Mouse (Mus musculus) right cerebral cortex, postnatal 36 days (tissue): ENCODE results near the gene Kptn.

Source experiments
- DNase-seq, 2 experiments: peaks; one replicate each; pipeline ENCODE4 v3.0.0; 2022; ENCODE audit warnings: low spot score in 2 of 2, mixed read lengths in 1 of 2

Kptn gene

DNA sequence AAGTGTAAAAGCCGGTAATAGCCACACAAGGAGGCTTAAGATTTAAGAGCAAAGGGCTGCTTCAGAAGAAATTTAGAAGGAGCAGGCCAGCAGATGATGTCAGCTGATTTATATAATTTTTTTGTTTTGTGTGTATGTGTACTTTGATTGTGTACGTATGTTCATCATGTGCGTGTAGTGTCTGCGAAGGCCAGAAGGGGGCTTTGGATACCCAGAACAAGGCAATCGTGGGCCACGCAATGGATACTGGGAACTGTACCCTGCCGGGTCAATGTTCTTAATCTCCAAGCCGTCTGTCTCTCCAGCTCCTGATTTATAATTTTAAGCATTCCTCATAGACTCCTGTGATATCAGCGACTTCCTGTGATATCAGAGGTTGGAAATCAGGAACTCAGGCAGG is 41.6 kb downstream of the Kptn start:
- DNase-seq: no peak

DNA sequence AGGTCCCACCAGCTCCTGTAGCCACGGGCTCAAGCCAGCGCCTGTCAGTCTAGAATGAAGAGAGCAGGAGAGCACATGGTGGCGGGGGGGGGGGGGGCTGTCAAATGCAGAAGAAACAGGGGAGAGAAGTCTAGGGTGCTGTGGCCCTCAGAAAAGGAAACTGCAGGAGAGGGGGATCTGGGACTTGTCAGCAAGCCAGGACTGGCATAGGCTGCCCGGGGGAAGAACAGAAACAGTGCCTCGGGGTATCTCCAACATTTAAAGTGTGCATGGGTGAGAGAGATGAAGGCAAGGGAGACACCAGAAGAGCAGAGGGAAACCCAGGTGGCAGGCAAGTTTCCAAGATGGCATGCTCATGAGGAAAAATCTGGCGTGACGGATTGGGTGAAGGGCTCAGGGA is 42.3 kb downstream of the Kptn start:
- no peak for DNase-seq

DNA sequence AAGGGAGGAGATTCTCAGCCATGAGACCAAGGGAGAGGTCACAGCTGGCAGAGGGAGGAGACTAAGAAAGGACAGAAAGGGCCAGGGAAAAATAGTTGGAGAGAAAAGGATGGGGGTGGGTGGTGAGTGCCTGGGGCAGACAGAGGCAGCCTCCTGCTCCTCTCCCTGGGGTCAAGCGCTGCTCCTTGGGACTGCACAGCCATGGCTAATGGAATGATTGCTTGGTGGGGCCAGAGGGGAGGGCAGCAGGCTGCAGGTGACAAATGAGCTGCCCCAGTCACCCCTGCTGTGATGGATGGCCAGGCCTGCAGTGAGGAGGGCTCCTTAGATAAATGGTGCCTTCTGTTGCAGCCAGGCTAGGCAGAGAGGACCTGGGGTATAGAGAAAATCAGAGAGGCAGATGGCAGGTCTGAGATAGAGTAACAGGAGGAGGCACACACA is 52.5 kb downstream of the Kptn start:
- no peak for DNase-seq

DNA sequence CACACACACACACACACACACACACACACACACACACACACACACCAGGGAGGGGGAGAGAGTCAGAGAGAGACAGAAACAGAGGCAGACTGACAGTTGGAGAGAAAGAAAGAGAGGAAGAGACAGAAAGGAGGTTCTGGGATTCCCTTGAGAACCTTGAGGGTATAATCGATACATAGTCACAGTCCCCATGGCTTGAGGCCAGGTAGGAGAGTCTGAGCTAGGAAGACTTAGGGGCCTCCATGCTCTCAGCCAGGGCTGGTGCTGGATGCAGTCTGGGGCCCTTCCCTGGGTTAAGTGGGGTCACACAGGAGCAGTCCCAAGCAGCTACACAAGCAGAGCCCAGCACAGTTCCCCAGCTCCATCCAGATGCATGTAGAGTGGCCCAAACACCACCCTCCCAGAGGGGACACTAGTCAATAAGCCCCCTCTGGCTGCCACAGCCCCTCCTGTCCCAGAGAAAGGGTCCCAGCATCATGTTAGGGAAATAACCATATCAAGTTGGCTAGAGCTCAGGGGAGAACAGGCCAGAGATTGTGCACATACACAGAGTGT is 53.0 kb downstream of the Kptn start:
- no peak for DNase-seq

DNA sequence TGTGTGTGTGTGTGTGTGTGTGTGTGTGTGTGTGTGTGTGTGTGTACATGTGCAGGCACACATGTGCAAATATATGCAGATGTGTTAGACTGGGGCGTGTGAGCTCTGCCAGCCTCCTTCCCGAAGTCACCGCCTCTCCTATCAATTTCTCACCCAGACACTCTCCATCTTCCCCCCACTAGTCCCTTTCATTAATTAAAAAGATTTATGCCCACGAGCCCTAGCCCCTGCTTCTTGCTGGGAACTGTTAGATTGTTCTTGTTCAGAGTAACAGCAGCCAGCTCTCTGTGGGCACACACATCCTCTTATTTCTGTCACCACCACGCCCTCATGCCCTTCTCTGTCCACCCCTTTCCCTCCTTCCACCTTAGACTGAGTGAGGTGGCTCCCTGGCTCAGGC is 53.5 kb downstream of the Kptn start:
- no peak for DNase-seq

DNA sequence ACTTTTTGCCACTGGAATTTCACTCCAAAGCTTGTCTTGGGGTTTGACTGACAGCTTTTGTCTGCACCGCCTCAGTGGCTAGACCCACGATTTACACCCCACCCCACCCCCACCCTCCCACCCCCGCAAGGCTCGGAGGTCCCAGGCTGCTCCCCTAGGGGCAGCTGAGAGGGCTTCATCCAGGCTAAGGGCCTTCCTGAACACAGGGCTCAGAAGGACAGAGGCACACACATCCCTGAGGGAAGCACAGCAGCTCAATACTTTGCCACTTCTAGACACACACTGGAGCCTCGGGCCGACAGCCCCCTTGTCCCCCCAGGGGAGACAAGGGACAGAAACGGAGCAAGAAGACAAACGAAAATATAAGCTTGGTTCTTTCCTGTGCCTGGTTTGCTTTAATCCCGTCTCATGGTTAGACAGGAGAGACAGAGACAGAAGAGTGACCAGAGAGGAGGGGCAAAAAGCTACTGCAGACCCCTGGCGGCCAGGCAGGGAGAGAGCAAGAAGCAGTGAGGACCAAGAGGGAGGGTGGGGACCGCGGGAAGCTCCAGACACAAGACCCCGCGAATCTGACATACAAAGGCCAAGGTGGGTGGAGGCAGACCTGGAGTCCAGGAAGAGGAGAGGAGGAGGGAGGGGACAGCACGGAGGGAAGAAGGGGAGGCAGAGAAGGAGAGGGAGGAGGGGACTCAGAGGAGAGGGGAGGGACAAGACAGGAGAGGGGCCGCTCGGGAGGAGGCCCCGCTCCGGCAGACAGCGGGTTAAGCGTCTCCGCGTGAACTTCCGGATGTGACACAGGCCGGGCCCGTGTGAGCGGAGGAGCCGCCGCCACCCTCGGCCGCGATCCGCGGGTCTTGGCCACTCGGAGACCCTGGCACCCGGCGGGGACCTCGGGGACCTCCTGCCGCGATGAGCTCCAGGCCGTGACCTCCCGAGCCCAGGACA is 55.2 kb downstream of the Kptn start, which contains the start of gene Meis3:
Gene Meis3 (plus strand): TSS at position 494 of the 945 bp plus-strand sequence.
- peak in 1 of 2 experiments; percentile 36 for DNase-seq

DNA sequence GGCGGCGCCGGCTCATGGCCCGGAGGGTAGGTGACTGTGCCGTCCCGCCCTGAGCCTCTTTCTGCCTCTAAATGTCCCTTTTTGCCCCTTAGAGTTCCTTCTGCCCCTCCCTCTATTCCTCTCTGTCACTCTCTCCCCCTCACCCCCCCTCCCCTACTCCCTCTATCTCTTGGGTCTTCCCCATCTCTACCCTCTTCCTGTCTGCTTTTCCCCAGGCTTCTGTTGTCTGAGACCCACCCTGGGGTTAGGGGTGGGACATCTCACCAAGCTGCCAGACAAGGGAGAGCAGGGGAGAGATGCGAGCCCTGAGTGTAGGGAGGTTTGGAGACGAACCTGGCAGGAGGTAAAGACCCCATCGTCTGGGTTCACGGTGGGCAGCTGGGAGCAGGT is 55.8 kb downstream of the Kptn start:
- DNase-seq: no peak
